Mouse (Mus musculus) heart, embryonic 13.5 days (tissue): ENCODE data around the gene Ifna1. TPM values are rescaled to one million over a fixed set of nuclear protein-coding genes. Genes with fewer than 3 reads are reported as not detected.
A peak's percentile ranks its signal among the peaks of the same experiment; 100 is the strongest.

ENCODE experiments used
- ATAC-seq: fragments of 200-750 bp; cut with Nextera tagmentation; 2 replicates; pipeline ENCODE4 v1.8.0; 2017; ENCODE audit warnings: moderate TSS enrichment; ENCODE audit not compliant: insufficient number of reproducible peaks, low FRiP score, low TSS enrichment; ENCODE audit errors: extremely low read depth
- H3K27ac ChIP-seq: fragments of 300-500 bp; sonication (generic); replicated peaks from 2 replicates; pipeline ENCODE4 v1.5.1; 2015; ENCODE audit warnings: moderate library complexity, mild to moderate bottlenecking, inconsistent platforms
- H3K27me3 ChIP-seq: fragments of 300-500 bp; sonication (generic); replicated peaks from 2 replicates; pipeline ENCODE4 v1.6.1; 2015; ENCODE audit warnings: mild to moderate bottlenecking, inconsistent platforms
- H3K36me3 ChIP-seq: fragments of 300-500 bp; sonication (generic); 2 replicates; pipeline ENCODE4 v1.6.1; 2015; ENCODE audit warnings: mild to moderate bottlenecking, inconsistent platforms
- H3K4me1 ChIP-seq: fragments of 300-500 bp; sonication (generic); 2 replicates; pipeline ENCODE4 v1.6.1; 2015; ENCODE audit warnings: inconsistent platforms
- H3K4me2 ChIP-seq: fragments of 300-500 bp; sonication (generic); 2 replicates; pipeline ENCODE4 v1.6.1; 2015; ENCODE audit warnings: inconsistent platforms, mild to moderate bottlenecking, moderate library complexity
- H3K4me3 ChIP-seq: fragments of 300-500 bp; sonication (generic); 2 replicates; pipeline ENCODE4 v1.5.1; 2015; ENCODE audit warnings: moderate library complexity, mild to moderate bottlenecking, inconsistent platforms
- H3K9ac ChIP-seq: fragments of 300-500 bp; sonication (generic); 2 replicates; pipeline ENCODE4 v1.6.1; 2015; ENCODE audit warnings: inconsistent platforms, mild to moderate bottlenecking, moderate library complexity
- H3K9me3 ChIP-seq: fragments of 300-500 bp; sonication (generic); 2 replicates; pipeline ENCODE4 v1.6.1; 2016; ENCODE audit warnings: inconsistent platforms
- WGBS: fragments of 180-500 bp; shearing (Covaris S2); methylation state at CpG from one replicate; pipeline ENCODE4 v1.1.7; 2015; ENCODE audit warnings: mixed read lengths; 5-methylcytosine and 5-hydroxymethylcytosine counted together
- polyA plus RNA-seq: library from polyadenylated mRNA; unstranded; fragments of >200 nt; fragmentation: Nextera tagmentation; extraction: Ambion mirVana; gene quantifications from 2 replicates; pipeline ENCODE4 v1.2.1, GENCODE M21; 2015

Gene Ifna1
- polyA plus RNA-seq, 1 experiment from 2014 or later: not detected

DNA sequence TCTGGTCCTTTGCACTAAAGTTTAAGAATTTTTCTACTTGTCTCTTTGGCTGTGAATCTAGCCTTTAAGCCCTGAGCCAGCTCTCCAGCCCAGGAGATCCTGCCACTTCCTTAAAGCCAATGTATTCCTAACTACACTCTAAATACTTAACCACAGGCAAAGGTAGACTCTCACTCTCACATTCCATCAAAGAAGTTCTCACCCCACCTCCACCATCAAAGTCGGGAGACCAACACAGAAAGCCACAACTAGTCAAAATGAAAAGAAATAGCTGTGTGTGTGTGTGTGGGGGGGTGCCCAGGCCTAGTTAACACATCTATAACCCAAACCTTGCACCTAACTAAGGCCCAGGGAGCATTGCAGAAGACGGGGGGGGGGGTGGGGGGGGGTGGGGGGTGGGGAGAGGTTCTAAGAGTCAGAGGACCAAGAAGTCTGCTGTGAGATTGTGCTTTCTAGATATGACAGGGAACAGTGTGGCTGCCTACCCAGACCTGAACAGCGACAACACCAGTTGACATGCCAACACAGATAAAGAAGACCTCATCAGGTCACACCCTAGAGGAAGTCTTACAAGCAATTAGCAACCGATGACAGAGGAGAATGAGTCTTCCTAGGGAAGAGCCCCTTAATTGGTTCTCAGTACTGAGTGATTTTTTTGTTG is 25.7 kb downstream of the Ifna1 start:
- 31% methylated on average over 4 of the region's 4 CpGs for WGBS
- ATAC-seq: no peak
- Histone ChIP-seq H3K9me3 (no peaks in the 10 kb centered on the region), H3K9ac (no peak overlapping the region), H3K4me1 (no peaks in the 10 kb centered on the region), H3K27me3 (peaks cover 8% of the 10 kb centered on the region), H3K4me3 (no peak overlapping the region), H3K4me2 (no peak overlapping the region), H3K27ac (no peak overlapping the region), H3K36me3 (no peaks in the 10 kb centered on the region)

DNA sequence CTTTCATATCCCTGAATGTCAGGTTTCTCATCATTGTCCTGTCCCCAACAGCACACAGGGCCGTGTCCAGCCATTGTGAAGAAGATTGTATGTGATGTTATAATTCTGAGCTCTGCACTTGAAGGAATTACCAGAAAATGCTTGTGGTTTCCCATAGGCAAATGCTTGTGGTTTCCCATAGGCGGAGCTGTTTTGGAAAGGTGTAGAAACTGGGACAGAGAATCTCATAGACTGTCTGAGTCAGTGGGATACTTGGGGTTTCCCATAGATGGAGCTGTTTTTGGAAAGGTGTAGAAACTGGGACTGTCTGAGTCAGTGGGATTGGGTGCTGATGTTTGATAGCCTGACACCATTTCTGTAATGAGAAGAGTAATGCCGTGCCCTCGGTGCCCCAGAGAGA is 26.6 kb downstream of the Ifna1 start:
- Histone ChIP-seq H3K27ac (no peak overlapping the region), H3K4me3 (no peak overlapping the region)

DNA sequence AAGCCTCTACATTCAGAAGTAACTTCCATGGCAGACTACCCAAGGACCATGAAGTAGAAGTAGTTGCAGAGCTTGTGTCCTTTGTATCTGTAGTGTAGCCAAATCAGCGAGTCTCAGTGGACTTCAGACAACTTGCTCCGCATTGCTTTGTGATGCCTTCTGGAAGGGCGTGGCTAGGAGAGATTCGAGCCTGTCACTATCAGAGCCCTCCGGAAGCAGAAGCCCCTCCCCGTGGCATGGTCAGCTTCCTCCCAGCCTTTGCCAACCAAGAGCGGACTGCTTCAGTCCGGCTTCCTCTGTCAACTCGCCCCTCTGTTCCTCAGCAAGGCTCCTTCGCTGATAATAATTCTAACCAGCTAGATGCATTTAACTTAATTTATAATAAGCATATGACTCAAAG is 28.4 kb downstream of the Ifna1 start:
- Histone ChIP-seq H3K4me3 (no peak overlapping the region), H3K9me3 (no peaks in the 10 kb centered on the region), H3K9ac (no peak overlapping the region), H3K36me3 (no peaks in the 10 kb centered on the region), H3K4me2 (0 out of 2 replicates have a peak overlapping the region, but pooled peaks have one; percentile 0), H3K4me1 (no peaks in the 10 kb centered on the region), H3K27ac (no peak overlapping the region), H3K27me3 (peaks cover 2% of the 10 kb centered on the region; the same call in 1 of the 2 replicates)
- ATAC-seq: no peak
- WGBS: 31% methylated on average over 10 of the region's 10 CpGs

More for the DNA sequence above, 26.6 kb downstream of the Ifna1 start:
- WGBS: 80% methylated on average over 4 of the region's 4 CpGs
- ATAC-seq: no peak
- H3K9ac ChIP-seq: no peak overlapping the region
- no peaks in the 10 kb centered on the region for H3K36me3 ChIP-seq
- no peaks in the 10 kb centered on the region for H3K4me1 ChIP-seq
- no peaks in the 10 kb centered on the region for H3K9me3 ChIP-seq
- H3K27me3 ChIP-seq: peaks cover 4% of the 10 kb centered on the region
- H3K4me2 ChIP-seq: no peak overlapping the region

DNA sequence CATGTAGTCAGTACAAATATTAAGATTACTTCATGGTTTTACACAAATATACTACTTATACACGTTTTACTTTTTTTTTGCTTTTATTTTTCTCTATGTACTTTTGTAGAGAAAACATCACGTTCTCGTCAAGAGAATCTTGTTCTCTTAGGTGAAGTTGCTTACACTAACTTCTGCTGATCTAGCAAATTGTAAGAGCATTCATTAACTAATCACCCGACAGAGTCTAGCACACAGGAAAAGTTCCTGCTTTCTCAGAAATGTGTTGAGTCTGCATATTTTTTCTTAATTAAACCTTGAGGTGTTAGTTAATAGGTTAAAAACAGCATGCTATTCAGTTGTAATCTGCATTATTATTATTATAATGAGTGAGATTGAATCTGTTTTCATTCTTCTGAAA is 28.9 kb downstream of the Ifna1 start:
- no peak for ATAC-seq
- H3K36me3 ChIP-seq: no peaks in the 10 kb centered on the region
- H3K4me3 ChIP-seq: no peak overlapping the region
- no peak overlapping the region for H3K27ac ChIP-seq
- no peak overlapping the region for H3K4me2 ChIP-seq
- H3K4me1 ChIP-seq: no peaks in the 10 kb centered on the region
- 60% methylated on average over 4 of the region's 4 CpGs for WGBS
- H3K27me3 ChIP-seq: peaks cover 2% of the 10 kb centered on the region; the same call in 1 of the 2 replicates
- H3K9me3 ChIP-seq: no peaks in the 10 kb centered on the region
- no peak overlapping the region for H3K9ac ChIP-seq

DNA sequence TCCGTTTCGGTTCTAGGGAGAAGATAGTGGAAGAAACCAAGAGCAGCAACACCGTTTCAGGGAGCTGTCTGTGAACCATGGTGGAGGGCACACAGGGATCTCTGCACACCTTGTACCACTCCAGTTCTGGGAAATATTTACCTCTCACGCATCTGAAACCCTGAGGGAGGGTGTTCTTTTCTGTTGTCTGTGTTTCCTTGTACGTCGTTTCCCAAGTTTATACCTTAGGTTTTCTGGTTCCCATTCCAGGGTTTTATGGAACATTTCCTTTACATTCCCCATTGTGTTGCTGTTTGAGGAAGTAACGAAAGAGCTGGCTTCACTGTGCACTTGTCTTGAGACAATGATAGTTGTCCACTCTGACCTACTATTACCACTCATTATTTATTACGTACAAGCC is 30.2 kb downstream of the Ifna1 start, which contains the start of gene Ifne:
Gene Ifne, minus strand, starts transcription at position 101 of the 400 bp plus-strand sequence.
- ATAC-seq: no peak
- Histone ChIP-seq H3K27ac (no peak within 1 kb of the TSS), H3K36me3 (no peaks in the 10 kb centered on the region), H3K4me2 (no peak within 1 kb of the TSS), H3K4me1 (no peaks in the 10 kb centered on the region), H3K9ac (no peak within 1 kb of the TSS), H3K9me3 (no peaks in the 10 kb centered on the region), H3K4me3 (no peak within 1 kb of the TSS), H3K27me3 (no peaks in the 10 kb centered on the region)
- 81% methylated on average over 8 of the region's 8 CpGs for WGBS

DNA sequence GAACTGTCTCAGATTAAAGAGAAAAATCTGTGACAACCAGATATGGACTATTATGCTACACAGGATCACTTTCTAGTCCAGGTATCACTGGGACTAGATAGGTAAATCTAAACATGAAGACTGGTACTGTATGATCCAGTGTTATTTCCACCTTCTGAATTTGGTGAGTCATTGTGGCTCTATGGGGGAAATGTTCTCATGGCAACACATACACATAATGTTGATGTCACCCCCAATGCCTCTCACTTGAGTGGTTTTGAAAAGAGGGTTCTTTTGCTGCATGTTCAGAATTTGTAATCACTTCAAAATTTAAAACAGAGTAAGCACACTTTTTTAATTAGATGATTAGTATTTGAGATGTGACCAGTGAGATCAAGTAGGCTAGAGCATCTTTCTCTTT is 38.3 kb downstream of the Ifna1 start:
- H3K36me3 ChIP-seq: no peaks in the 10 kb centered on the region
- no peaks in the 10 kb centered on the region for H3K9me3 ChIP-seq
- no peak overlapping the region for H3K4me3 ChIP-seq
- no peak overlapping the region for H3K27ac ChIP-seq
- H3K9ac ChIP-seq: no peak overlapping the region
- H3K27me3 ChIP-seq: no peaks in the 10 kb centered on the region
- no peak overlapping the region for H3K4me2 ChIP-seq
- H3K4me1 ChIP-seq: no peaks in the 10 kb centered on the region
- no peak for ATAC-seq

DNA sequence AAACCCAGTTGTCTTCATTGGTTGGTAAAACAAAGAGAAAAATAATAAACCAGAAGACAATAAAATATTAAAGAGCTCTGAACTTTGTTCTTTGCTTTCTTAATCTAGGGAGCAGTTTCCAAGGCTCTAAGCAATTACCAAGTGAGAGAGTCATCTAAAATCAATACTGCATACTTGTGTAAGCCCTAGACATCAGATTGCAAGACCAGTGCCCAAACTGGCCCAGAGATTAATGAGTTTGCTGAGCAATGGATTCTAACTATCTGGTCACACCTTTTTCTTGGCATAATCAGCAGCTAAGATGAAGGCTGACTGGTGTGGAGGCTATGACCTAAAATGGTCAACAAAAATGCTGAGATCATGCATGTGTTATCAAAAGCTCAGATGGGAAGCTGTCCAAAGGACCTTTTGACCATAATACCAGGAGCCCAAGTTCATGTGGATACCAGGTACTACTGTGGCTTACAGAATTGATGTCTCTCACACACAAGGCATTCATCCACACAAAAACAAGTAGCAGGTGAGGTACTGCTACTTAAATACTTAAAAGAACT is 43.4 kb downstream of the Ifna1 start:
- Histone ChIP-seq H3K9me3 (no peaks in the 10 kb centered on the region), H3K36me3 (no peaks in the 10 kb centered on the region), H3K4me3 (no peak overlapping the region), H3K9ac (no peak overlapping the region), H3K4me1 (no peaks in the 10 kb centered on the region), H3K27ac (no peak overlapping the region), H3K27me3 (no peaks in the 10 kb centered on the region), H3K4me2 (no peak overlapping the region)
- ATAC-seq: no peak

Other genes starting within 250 kb of the Ifna1 start
- not detected in 2 replicates for gene Ifna12, start 246.7 kb upstream of the Ifna1 start, polyA plus RNA-seq
- not detected in 2 replicates for gene C87499, start 215.7 kb upstream of the Ifna1 start, polyA plus RNA-seq
- gene Ifna13, start 205.6 kb upstream of the Ifna1 start, polyA plus RNA-seq: not detected in 2 replicates
- not detected in 2 replicates for gene Ifna16, start 173.2 kb upstream of the Ifna1 start, polyA plus RNA-seq
- not detected in 2 replicates for gene Ifna2, start 166.2 kb upstream of the Ifna1 start, polyA plus RNA-seq
- not detected in 2 replicates for gene Ifnab, start 158.7 kb upstream of the Ifna1 start, polyA plus RNA-seq
- gene Gm26566, start 128.3 kb upstream of the Ifna1 start, polyA plus RNA-seq: 0.33 and 0.84 TPM in 2 replicates
- gene Klhl9, start 127.6 kb upstream of the Ifna1 start, polyA plus RNA-seq: 70.7 and 76.5 TPM in 2 replicates
- not detected in 2 replicates for gene Gm13271, start 95.2 kb upstream of the Ifna1 start, polyA plus RNA-seq
- 0.20 and 0.31 TPM in 2 replicates for gene Gm13283, start 90.0 kb upstream of the Ifna1 start, polyA plus RNA-seq
- 0.29 TPM in 1 of 2 replicates, not detected in the other for gene Gm13290, start 76.3 kb upstream of the Ifna1 start, polyA plus RNA-seq
- not detected in 2 replicates for gene Gm13289, start 73.2 kb upstream of the Ifna1 start, polyA plus RNA-seq
- gene Gm13272, start 70.2 kb upstream of the Ifna1 start, polyA plus RNA-seq: not detected in 2 replicates
- gene Ifnz, start 68.0 kb upstream of the Ifna1 start, polyA plus RNA-seq: not detected in 2 replicates
- not detected in 2 replicates for gene Gm13276, start 64.4 kb upstream of the Ifna1 start, polyA plus RNA-seq
- not detected in 2 replicates for gene Gm13277, start 61.5 kb upstream of the Ifna1 start, polyA plus RNA-seq
- gene Gm13278, start 58.5 kb upstream of the Ifna1 start, polyA plus RNA-seq: not detected in 2 replicates
- gene Gm13275, start 55.6 kb upstream of the Ifna1 start, polyA plus RNA-seq: not detected in 2 replicates
- not detected in 2 replicates for gene Gm13279, start 52.7 kb upstream of the Ifna1 start, polyA plus RNA-seq
- gene Gm13285, start 50.4 kb upstream of the Ifna1 start, polyA plus RNA-seq: 0.68 and 0.82 TPM in 2 replicates
- gene Gm13287, start 46.8 kb upstream of the Ifna1 start, polyA plus RNA-seq: not detected in 2 replicates
- not detected in 2 replicates for gene Gm13288, start 44.6 kb upstream of the Ifna1 start, polyA plus RNA-seq
- not detected in 2 replicates for gene Ifna7, start 33.9 kb upstream of the Ifna1 start, polyA plus RNA-seq
- not detected in 2 replicates for gene Ifna11, start 30.1 kb upstream of the Ifna1 start, polyA plus RNA-seq
- not detected in 2 replicates for gene Ifna6, start 22.7 kb upstream of the Ifna1 start, polyA plus RNA-seq
- gene Ifna5, start 14.6 kb upstream of the Ifna1 start, polyA plus RNA-seq: not detected in 2 replicates
- not detected in 2 replicates for gene Ifna4, start 8.2 kb upstream of the Ifna1 start, polyA plus RNA-seq
- not detected in 2 replicates for gene Ifne, start 30.1 kb downstream of the Ifna1 start, polyA plus RNA-seq